Mouse (Mus musculus) heart, embryonic 14.5 days (tissue): ENCODE measurements around the gene Arhgap23. TPM values are rescaled to one million over a fixed set of nuclear protein-coding genes. Genes with fewer than 3 reads are reported as not detected.
A peak's percentile ranks its signal among the peaks of the same experiment; 100 is the strongest.

Experiments
- ATAC-seq: fragments of 200-750 bp; cut with Nextera tagmentation; 2 replicates; pipeline ENCODE4 v1.8.0; 2017; ENCODE audit warnings: low read depth, moderate TSS enrichment; ENCODE audit not compliant: insufficient number of reproducible peaks, insufficient read depth, low FRiP score
- H3K27ac ChIP-seq, 2 experiments: fragments of 200-500 bp in 1 of 2; fragments of 300-500 bp in 1 of 2; sonication (generic) in 1 of 2; replicated peaks in 1 of 2; 2 replicates each; pipeline ENCODE4 v1.5.1; 2012 to 2014; ENCODE audit warnings: low read depth in 2 of 2, low read length in 2 of 2, control low read depth in 1 of 2, mild to moderate bottlenecking in 1 of 2, mixed read lengths in 1 of 2; ENCODE audit not compliant: control insufficient read depth in 1 of 2, insufficient read depth in 1 of 2
- H3K27me3 ChIP-seq: fragments of 300-500 bp; sonication (generic); 2 replicates; pipeline ENCODE4 v1.6.1; 2014; ENCODE audit warnings: mild to moderate bottlenecking, low read length, control low read depth; ENCODE audit not compliant: control insufficient read depth, insufficient read depth
- H3K36me3 ChIP-seq: fragments of 300-500 bp; sonication (generic); 2 replicates; pipeline ENCODE4 v1.6.1; 2014; ENCODE audit warnings: mild to moderate bottlenecking, control low read depth, low read length, mixed read lengths; ENCODE audit not compliant: control insufficient read depth, insufficient read depth
- H3K4me1 ChIP-seq, 2 experiments: fragments of 200-500 bp in 1 of 2; fragments of 300-500 bp in 1 of 2; sonication (generic) in 1 of 2; 2 replicates each; pipeline ENCODE4 v1.6.1; 2012 to 2014; ENCODE audit warnings: low read length in 2 of 2, control low read depth in 1 of 2, mixed read lengths in 1 of 2; ENCODE audit not compliant: control insufficient read depth in 2 of 2, insufficient read depth in 2 of 2
- H3K4me2 ChIP-seq: fragments of 300-500 bp; sonication (generic); 2 replicates; pipeline ENCODE4 v1.6.1; 2014; ENCODE audit warnings: mild to moderate bottlenecking, low read length
- H3K4me3 ChIP-seq, 2 experiments: fragments of 200-500 bp in 1 of 2; fragments of 300-500 bp in 1 of 2; sonication (generic) in 1 of 2; 2 replicates each; pipeline ENCODE4 v1.5.1; 2012 to 2014; ENCODE audit warnings: low read length in 2 of 2, mild to moderate bottlenecking in 2 of 2, control low read depth in 1 of 2, low read depth in 1 of 2, moderate library complexity in 1 of 2; ENCODE audit not compliant: control insufficient read depth in 1 of 2, insufficient read depth in 1 of 2
- H3K9ac ChIP-seq: fragments of 300-500 bp; sonication (generic); 2 replicates; pipeline ENCODE4 v1.6.1; 2014; ENCODE audit warnings: mild to moderate bottlenecking, low read length
- H3K9me3 ChIP-seq: fragments of 300-500 bp; sonication (generic); 2 replicates; pipeline ENCODE4 v1.6.1; 2016; ENCODE audit warnings: low read length, control low read depth; ENCODE audit not compliant: control insufficient read depth
- WGBS: fragments of 180-500 bp; shearing (Covaris S2); extraction: QIAGEN DNeasy Blood & Tissue Kit; methylation state at CpG from one replicate; pipeline ENCODE4 v1.1.7; 2014; 5-methylcytosine and 5-hydroxymethylcytosine counted together
- polyA plus RNA-seq: library from polyadenylated mRNA; unstranded; fragments of >200 nt; fragmentation: Nextera tagmentation; extraction: Ambion mirVana; gene quantifications from 2 replicates; pipeline ENCODE4 v1.2.1, GENCODE M21; 2014

Arhgap23 gene
- polyA plus RNA-seq, 1 experiment from 2014 or later, result 8.4 TPM

GRCm38 (mm10) chr11:97509058-97509457, 93.7 kb downstream of the Arhgap23 start:
- Histone ChIP-seq H3K27me3 (no peaks in the 10 kb centered on the region), H3K9me3 (no peaks in the 10 kb centered on the region), H3K4me1 (peaks cover 0 to 3% of the 10 kb centered on the region in 2 experiments; a peak in 3 of 4 replicates), H3K4me3 (no peak overlapping the region), H3K27ac (no peak overlapping the region), H3K4me2 (no peak overlapping the region), H3K36me3 (no peaks in the 10 kb centered on the region), H3K9ac (no peak overlapping the region)
- ATAC-seq, result no peak
- WGBS, result 53% methylated on average over 5 of the region's 5 CpGs

DNA sequence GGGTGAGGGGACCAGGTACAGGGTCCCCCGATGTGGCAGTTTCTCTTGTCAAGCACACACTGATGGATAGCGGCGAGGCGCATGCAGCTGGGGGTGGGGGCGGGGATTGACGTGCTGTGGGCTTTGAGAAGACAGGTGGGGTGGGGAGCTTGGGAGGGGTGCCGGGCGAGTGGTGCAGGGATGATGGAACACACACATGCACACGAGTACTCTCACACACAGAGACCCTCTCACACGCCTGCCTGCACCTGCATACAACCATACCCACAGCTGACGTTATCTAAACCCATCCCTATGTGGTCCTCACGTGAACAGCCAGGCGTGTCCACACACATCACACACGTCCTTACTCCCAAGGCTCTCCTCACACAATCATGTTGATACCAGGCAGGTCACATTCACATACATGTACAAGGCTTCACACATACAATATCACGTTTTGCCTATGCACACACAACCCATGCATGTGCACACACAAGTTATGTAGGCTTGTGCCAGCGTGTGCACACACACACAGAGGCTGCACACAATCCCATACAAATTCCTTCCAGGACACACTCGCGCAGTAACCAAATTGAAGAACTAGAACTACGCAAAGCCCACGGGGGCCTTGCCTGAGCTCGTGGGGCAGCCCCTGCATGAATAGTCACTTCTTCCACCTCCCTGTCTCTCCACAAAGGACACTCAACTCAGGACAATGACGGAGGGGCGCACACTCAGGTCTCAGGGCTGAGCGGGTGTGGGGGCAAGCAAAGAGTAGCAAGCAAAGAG, 94.6 kb downstream of the Arhgap23 start:
- 74% methylated on average over 24 of the region's 24 CpGs for WGBS
- Histone ChIP-seq H3K27ac (no peak overlapping the region), H3K27me3 (no peaks in the 10 kb centered on the region), H3K4me3 (no peak overlapping the region), H3K4me2 (no peak overlapping the region), H3K4me1 (peaks cover 0 to 3% of the 10 kb centered on the region in 2 experiments; a peak in 3 of 4 replicates), H3K36me3 (no peaks in the 10 kb centered on the region), H3K9ac (no peak overlapping the region), H3K9me3 (no peaks in the 10 kb centered on the region)
- no peak for ATAC-seq

DNA sequence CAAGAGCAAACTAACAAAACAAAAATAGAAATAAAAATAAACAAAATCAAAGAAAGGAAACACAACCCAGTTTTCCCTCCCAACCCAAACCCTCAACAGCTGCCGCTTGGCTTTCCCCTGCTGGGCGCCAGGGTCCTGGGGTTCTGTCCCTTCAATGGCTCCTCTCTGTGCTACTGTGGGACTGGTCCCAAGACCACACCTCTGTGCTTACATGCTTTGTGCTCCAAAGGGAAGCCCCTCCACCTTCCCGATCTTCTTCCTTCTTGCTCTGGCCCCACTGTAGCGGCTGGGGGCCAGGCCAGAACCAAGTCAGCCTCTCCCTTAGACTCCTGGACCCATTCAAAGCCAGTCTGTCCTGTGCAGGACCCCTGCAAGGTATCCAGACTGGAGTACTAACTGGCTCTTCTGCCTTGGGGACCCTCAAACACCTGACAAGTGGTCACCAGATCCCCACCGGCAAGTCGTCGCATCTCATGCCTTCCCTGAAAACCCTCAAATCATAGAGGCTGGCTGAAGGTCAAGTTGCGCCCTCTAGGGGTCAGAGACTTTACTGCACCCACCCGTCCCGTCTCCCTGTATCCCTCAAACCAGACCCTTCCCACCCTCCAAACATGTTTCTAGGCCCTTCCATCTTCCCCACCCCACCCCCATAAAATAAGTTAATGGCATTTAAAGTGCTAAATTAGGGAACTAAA, 95.8 kb downstream of the Arhgap23 start:
- no peaks in the 10 kb centered on the region for H3K27me3 ChIP-seq
- H3K27ac ChIP-seq, result peak overlapping the region; percentile 1 to 61; a peak in 2 of 4 replicates
- H3K4me1 ChIP-seq, result peaks cover 0 to 3% of the 10 kb centered on the region in 2 experiments; a peak in 3 of 4 replicates
- H3K4me2 ChIP-seq, result peak overlapping the region; percentile 44
- no peaks in the 10 kb centered on the region for H3K36me3 ChIP-seq
- H3K9me3 ChIP-seq, result no peaks in the 10 kb centered on the region
- H3K9ac ChIP-seq, result peak overlapping the region; percentile 22; the same call in 1 of the 2 replicates
- 25% methylated on average over 10 of the region's 10 CpGs for WGBS
- H3K4me3 ChIP-seq, result no peak overlapping the region; a peak in 1 of 4 replicates
- ATAC-seq, result no peak

GRCm38 (mm10) chr11:97511661-97512369, 96.5 kb downstream of the Arhgap23 start:
- Histone ChIP-seq H3K9ac (peak overlapping the region; percentile 22; the same call in 1 of the 2 replicates), H3K4me1 (peaks cover 0 to 3% of the 10 kb centered on the region in 2 experiments; a peak in 3 of 4 replicates), H3K27ac (peak overlapping the region; percentile 1 to 61; a peak in 3 of 4 replicates), H3K4me2 (peak overlapping the region; percentile 44), H3K4me3 (no peak overlapping the region; a peak in 1 of 4 replicates), H3K36me3 (no peaks in the 10 kb centered on the region), H3K9me3 (no peaks in the 10 kb centered on the region), H3K27me3 (no peaks in the 10 kb centered on the region)
- ATAC-seq, result peak; percentile 11; the same call in 1 of the 2 replicates
- 50% methylated on average over 13 of the region's 13 CpGs for WGBS

DNA sequence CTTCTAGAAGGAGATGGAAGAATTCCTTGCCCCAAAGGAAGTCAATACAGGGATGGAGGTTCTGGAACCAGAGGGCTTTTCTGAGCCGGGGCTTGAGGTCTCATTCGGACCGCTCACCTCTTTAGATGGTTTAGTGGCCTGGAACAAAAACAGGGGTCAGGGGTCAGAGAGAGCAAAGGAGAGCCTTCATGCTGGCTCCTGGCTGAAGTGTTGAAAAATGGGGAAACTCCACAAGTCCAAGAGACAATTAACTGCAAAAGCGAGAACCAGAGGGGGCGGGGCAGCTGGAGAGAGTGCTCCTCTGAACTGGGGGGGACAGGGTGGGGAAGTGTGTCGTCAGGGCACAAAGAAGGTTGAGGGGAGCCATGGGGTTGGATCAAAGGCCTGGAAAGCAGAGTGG, 97.2 kb downstream of the Arhgap23 start:
- Histone ChIP-seq H3K4me3 (no peak overlapping the region), H3K27me3 (no peaks in the 10 kb centered on the region), H3K9ac (no peak overlapping the region), H3K27ac (no peak overlapping the region), H3K36me3 (no peaks in the 10 kb centered on the region), H3K9me3 (no peaks in the 10 kb centered on the region), H3K4me2 (peak overlapping the region; percentile 30), H3K4me1 (peaks cover 0 to 3% of the 10 kb centered on the region in 2 experiments; a peak in 3 of 4 replicates)
- 76% methylated on average over 6 of the region's 6 CpGs for WGBS
- ATAC-seq, result no peak

DNA sequence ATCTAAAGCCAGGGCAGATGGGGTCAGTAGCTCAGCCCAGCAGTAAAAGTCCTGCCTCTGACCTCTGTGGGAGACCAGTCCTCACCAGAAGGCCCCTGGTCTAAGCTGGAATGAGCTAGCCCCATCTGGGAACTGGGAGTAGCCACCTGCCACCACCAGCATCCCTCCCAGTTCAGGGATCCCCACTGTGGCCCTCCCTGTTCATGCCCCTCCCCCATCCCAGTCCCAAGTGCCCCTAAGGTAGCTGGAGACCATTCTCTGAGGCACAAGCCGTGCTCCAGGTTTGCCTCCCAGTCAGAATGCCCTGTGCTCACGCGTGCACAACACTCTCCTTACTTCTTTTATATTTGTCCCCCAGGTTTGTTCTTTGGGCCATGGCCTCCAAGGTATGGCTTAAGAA, 97.7 kb downstream of the Arhgap23 start:
- Histone ChIP-seq H3K4me3 (no peak overlapping the region), H3K4me1 (peaks cover 0 to 3% of the 10 kb centered on the region in 2 experiments; a peak in 3 of 4 replicates), H3K27me3 (no peaks in the 10 kb centered on the region), H3K9ac (no peak overlapping the region), H3K27ac (no peak overlapping the region), H3K9me3 (no peaks in the 10 kb centered on the region), H3K4me2 (no peak overlapping the region), H3K36me3 (no peaks in the 10 kb centered on the region)
- no peak for ATAC-seq
- WGBS, result 77% methylated on average over 3 of the region's 3 CpGs

DNA sequence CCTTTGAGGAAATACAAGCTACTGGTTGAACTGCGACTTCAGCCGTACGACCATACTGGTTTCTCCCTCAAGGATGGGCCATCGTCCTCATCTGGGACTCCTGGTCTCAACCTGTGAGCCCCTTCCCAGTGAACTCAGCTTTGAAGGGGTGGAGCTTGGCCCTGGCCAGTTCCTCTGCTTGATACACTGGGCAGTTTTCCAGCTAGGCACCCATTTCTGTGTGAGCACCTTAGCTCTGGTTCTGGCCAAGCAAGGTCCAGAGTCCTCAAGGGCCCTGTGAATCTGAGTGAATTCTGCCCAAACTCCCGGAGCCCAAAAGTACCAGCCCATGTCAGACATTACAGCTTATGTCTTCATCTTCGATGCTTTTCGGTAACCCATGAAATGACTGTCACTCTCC, 105.2 kb downstream of the Arhgap23 start:
- Histone ChIP-seq H3K4me1 (peaks cover 0 to 3% of the 10 kb centered on the region in 2 experiments; a peak in 1 of 4 replicates), H3K27me3 (peaks cover 29% of the 10 kb centered on the region), H3K9ac (no peak overlapping the region), H3K4me2 (no peak overlapping the region), H3K4me3 (no peak overlapping the region), H3K9me3 (no peaks in the 10 kb centered on the region), H3K36me3 (no peaks in the 10 kb centered on the region), H3K27ac (no peak overlapping the region)
- ATAC-seq, result no peak
- WGBS, result 91% methylated on average over 7 of the region's 7 CpGs
